Mouse (Mus musculus) heart, adult 2 months (tissue): ENCODE measurements around the gene Zmynd8. TPM values are rescaled to one million over a fixed set of nuclear protein-coding genes. Genes with fewer than 3 reads are reported as not detected.

Experiments used
- DNase-seq, 2 experiments: peaks; one replicate each; pipeline ENCODE4 v3.0.0; 2021
- H3K27ac ChIP-seq: fragments of 200-600 bp; 2 replicates; pipeline ENCODE4 v1.8.1; 2022
- H3K27me3 ChIP-seq: fragments of 200-500 bp; 2 replicates; pipeline ENCODE4 v1.6.1; 2012; ENCODE audit warnings: mild to moderate bottlenecking, low read length, inconsistent platforms, mixed read lengths; ENCODE audit not compliant: control insufficient read depth, insufficient read depth
- H3K36me3 ChIP-seq: fragments of 200-500 bp; 2 replicates; pipeline ENCODE4 v1.6.1; 2012; ENCODE audit warnings: low read length, inconsistent platforms; ENCODE audit not compliant: control insufficient read depth, insufficient read depth
- H3K4me1 ChIP-seq: fragments of 200-500 bp; 2 replicates; pipeline ENCODE4 v1.6.1; 2011; ENCODE audit warnings: low read length; ENCODE audit not compliant: control insufficient read depth, insufficient read depth
- H3K4me3 ChIP-seq: fragments of 200-600 bp; 2 replicates; pipeline ENCODE4 v1.8.1; 2022
- H3K79me2 ChIP-seq: fragments of 200-500 bp; replicated peaks from 2 replicates; pipeline ENCODE4 v1.6.1; 2012; ENCODE audit warnings: mild to moderate bottlenecking, inconsistent platforms, low read length, moderate library complexity, mixed read lengths; ENCODE audit not compliant: control insufficient read depth, insufficient read depth
- H3K9ac ChIP-seq: fragments of 200-500 bp; 2 replicates; pipeline ENCODE4 v1.6.1; 2012; ENCODE audit warnings: low read depth, mild to moderate bottlenecking, control low read depth, inconsistent platforms, low read length, mixed read lengths
- CTCF ChIP-seq: fragments of 200-600 bp; IDR thresholded peaks from 2 replicates; pipeline ENCODE4 v1.8.1; 2022; ENCODE audit warnings: antibody characterized with exemption, mild to moderate bottlenecking, moderate library complexity
- EP300 ChIP-seq: fragments of 200-500 bp; IDR thresholded peaks from 2 replicates; pipeline ENCODE4 v1.6.1; 2011; ENCODE audit warnings: low read depth, low read length, control low read depth; ENCODE audit not compliant: insufficient read depth
- POLR2A ChIP-seq: fragments of 200-500 bp; IDR thresholded peaks from 2 replicates; pipeline ENCODE4 v1.6.1; 2011; ENCODE audit warnings: mild to moderate bottlenecking, low read depth, low read length, control low read depth; ENCODE audit not compliant: insufficient read depth
- WGBS: fragments of 180-500 bp; shearing (Covaris S2); methylation state at CpG from one replicate; pipeline ENCODE4 v1.1.7; 2018; 5-methylcytosine and 5-hydroxymethylcytosine counted together
- intact Hi-C: fragments of 180-260 bp; cut with DNase I; formaldehyde crosslinking; loops from one replicate; pipeline ENCODE4 v1.15.1; 2025
- long read RNA-seq: library from polyadenylated mRNA; stranded (forward); transcript quantifications from one replicate; pipeline ENCODE4 v2.0.0, GENCODE M21; 2021
- polyA plus RNA-seq: library from polyadenylated mRNA; depleted of rRNA; stranded (reverse); fragments of >200 nt; gene quantifications from 2 replicates; pipeline ENCODE4 v1.2.3, GENCODE M21; 2012; rRNA removed
- total RNA-seq, 2 experiments: library from RNA; stranded (reverse); gene quantifications; 2 replicates each; pipeline ENCODE4 v1.2.3; 2021

Zmynd8 gene
- 10 to 100 TPM; 44.4 to 47.2 TPM for total RNA-seq
- polyA plus RNA-seq = 20.4 and 31.2 TPM in 2 replicates
- long read RNA-seq, partial matches to known transcripts = 3 of 7 reads
- long read RNA-seq, other reads (novel, unspliced or antisense) = 4 of 7 reads

GRCm38 (mm10) chr2:165898202-165899194 lies at the start of gene Zmynd8:
TSS of gene Zmynd8 (minus strand) at chr2:165899016.
- Histone ChIP-seq H3K79me2 (no peaks in the 10 kb centered on the region), H3K4me1 (peaks cover 3% of the 10 kb centered on the region; the same call in 1 of the 2 replicates), H3K27me3 (no peaks in the 10 kb centered on the region), H3K4me3 (no peak within 1 kb of the TSS), H3K9ac (no peak within 1 kb of the TSS), H3K27ac (no peak within 1 kb of the TSS; the same call in 1 of the 2 replicates), H3K36me3 (no peaks in the 10 kb centered on the region)
- WGBS = 88% methylated on average over 23 of the region's 23 CpGs
- intact Hi-C loops = no loop called here
- DNase-seq = no peak
- TF ChIP-seq POLR2A (no peak), CTCF (no peak), EP300 (no peak)

DNA sequence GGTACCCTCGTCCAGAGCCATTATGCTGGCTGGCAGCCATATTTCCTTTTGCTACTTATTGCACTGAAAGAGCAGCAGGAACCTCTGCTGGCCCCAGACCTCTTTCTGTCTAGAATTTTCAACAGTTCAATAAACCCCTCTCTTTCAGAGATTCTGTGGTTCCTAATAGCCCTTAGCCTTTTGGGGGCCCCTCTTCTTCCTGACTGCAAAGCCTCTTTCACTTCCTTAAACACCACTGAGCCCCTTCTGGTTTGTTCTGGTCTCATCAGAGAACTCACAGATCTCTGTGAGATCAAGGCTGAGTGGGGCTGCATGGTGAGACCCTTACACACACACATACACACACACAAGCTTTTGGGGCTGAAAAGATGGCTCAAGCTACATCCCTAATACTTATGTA lies 49.2 kb upstream of the Zmynd8 start:
- WGBS = 31% methylated on average over 1 of the region's 1 CpGs
- Histone ChIP-seq H3K27ac (no peak overlapping the region), H3K79me2 (no peaks in the 10 kb centered on the region), H3K4me3 (no peak overlapping the region), H3K27me3 (no peaks in the 10 kb centered on the region), H3K9ac (no peak overlapping the region), H3K4me1 (peaks cover 2% of the 10 kb centered on the region), H3K36me3 (no peaks in the 10 kb centered on the region)
- no peak for TF ChIP-seq POLR2A
- TF ChIP-seq CTCF = no peak
- TF ChIP-seq EP300 = no peak
- no peak for DNase-seq
- intact Hi-C loops = no loop called here

- intact Hi-C loops = no loop called here
- Histone ChIP-seq H3K4me1 (peaks cover 2% of the 10 kb centered on the region), H3K9ac (no peak overlapping the region), H3K4me3 (no peak overlapping the region), H3K36me3 (no peaks in the 10 kb centered on the region), H3K79me2 (no peaks in the 10 kb centered on the region), H3K27me3 (no peaks in the 10 kb centered on the region), H3K27ac (no peak overlapping the region)
- WGBS = 85% methylated on average over 1 of the region's 1 CpGs
- DNase-seq = no peak
- no peak for TF ChIP-seq EP300
- no peak for TF ChIP-seq POLR2A
- TF ChIP-seq CTCF = no peak
Observed at GRCm38 (mm10) chr2:165946046-165946564, 47.3 kb upstream of the Zmynd8 start.

DNA sequence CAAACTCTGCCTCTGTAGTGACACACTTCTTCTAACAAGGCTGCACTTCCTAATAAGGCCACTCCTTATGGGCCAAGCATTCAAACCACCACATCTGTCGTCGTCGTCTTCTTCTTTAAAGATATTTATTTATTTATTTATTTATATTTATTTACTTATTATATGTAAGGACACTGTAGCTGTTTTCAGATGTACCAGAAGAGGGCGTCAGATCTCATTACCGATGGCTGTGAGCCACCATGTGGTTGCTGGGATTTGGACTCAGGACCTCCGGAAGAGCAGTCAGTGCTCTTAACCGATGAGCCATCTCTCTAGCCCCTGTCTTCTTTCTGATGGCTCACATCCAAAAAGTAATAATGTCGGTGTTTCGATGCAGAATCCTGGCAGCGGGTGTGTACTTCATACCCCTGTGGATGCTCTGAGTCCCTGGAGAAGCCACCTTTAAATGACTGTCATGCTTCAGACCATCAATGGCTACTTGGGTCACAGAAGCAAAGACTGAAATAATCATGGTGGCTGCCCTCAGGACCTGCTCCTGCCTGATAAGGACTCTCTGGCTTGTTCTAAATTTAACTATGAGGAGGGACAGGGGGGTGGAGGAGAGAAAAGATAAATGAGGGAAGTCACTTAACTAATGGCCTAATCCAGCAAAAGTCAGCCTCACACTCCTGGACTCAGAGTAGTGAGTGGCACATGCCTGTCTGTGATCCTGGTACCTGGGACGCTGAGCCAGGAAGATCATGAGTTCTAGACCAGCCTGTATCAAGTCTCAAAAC lies 45.9 kb upstream of the Zmynd8 start:
- WGBS = 68% methylated on average over 11 of the region's 11 CpGs
- intact Hi-C loops = no loop called here
- peak; percentile 41 for TF ChIP-seq CTCF
- TF ChIP-seq EP300 = no peak
- H3K36me3 ChIP-seq = no peaks in the 10 kb centered on the region
- no peak for DNase-seq
- H3K79me2 ChIP-seq = no peaks in the 10 kb centered on the region
- H3K9ac ChIP-seq = no peak overlapping the region
- no peak overlapping the region; the same call in 1 of the 2 replicates for H3K27ac ChIP-seq
- H3K4me1 ChIP-seq = peaks cover 2% of the 10 kb centered on the region
- H3K27me3 ChIP-seq = no peaks in the 10 kb centered on the region
- H3K4me3 ChIP-seq = no peak overlapping the region

DNA sequence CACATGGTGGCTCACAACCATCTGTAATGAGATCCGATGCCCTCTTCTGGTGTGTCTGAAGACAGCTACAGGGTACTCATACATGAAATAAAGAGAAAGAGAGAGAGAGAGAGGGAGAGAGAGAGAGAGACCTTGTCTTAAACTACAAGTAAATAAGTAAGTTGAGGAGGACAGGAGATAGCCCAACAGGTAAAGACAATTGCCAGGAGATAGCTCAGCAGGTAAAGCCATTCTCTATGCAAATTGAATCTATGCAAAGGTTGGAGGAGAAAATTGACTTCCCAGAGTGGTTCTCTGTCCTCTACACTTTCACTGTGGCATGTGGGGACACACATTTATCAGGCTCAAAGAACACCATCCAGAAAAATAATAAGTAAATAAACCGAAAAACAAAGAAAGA lies 44.3 kb upstream of the Zmynd8 start:
- 95% methylated on average over 2 of the region's 2 CpGs for WGBS

More for the DNA sequence above, 44.3 kb upstream of the Zmynd8 start:
- intact Hi-C loops = no loop called here
- H3K36me3 ChIP-seq = no peaks in the 10 kb centered on the region
- DNase-seq = no peak
- peaks cover 3% of the 10 kb centered on the region for H3K4me1 ChIP-seq
- no peak overlapping the region for H3K27ac ChIP-seq
- no peaks in the 10 kb centered on the region for H3K79me2 ChIP-seq
- H3K27me3 ChIP-seq = no peaks in the 10 kb centered on the region
- no peak overlapping the region for H3K4me3 ChIP-seq
- H3K9ac ChIP-seq = no peak overlapping the region
- no peak for TF ChIP-seq POLR2A
- no peak for TF ChIP-seq CTCF
- TF ChIP-seq EP300 = no peak
